Mouse (Mus musculus) spleen, postnatal 36 days (tissue): Measurements from ENCODE around the gene Bglap3.
"Not testable (repeated sequence)": the region's sequence is repeated elsewhere in the genome, so short reads cannot be mapped to it uniquely, and the experiment has no call there.

Experiments
- DNase-seq, 2 experiments: peaks; one replicate each; pipeline ENCODE4 v3.0.0; 2022; ENCODE audit warnings: low spot score in 2 of 2, mixed read lengths in 1 of 2

Bglap3 gene

DNA sequence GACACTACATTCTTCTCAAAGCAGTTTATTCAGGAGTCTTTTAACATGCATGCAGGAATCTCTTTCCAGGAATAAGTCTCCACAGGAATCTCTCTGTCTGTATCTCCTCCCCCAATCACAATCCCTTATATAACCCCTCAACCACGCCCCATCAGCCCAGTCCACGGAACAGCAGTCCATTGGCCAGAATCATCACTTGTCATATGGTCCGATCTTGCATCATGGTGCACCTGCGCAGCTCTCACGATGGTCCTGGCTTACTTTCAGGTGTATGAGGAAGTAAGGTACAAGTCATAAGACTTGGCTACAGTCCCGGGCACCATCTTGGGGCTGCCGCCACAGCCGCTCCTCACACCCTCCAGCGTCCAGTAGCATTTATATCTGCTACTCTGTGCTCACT lies at the start of gene Bglap3:
Gene Bglap3 (minus strand): TSS at position 101 of the 400 bp plus-strand sequence.
- not testable (repeated sequence) for DNase-seq

DNA sequence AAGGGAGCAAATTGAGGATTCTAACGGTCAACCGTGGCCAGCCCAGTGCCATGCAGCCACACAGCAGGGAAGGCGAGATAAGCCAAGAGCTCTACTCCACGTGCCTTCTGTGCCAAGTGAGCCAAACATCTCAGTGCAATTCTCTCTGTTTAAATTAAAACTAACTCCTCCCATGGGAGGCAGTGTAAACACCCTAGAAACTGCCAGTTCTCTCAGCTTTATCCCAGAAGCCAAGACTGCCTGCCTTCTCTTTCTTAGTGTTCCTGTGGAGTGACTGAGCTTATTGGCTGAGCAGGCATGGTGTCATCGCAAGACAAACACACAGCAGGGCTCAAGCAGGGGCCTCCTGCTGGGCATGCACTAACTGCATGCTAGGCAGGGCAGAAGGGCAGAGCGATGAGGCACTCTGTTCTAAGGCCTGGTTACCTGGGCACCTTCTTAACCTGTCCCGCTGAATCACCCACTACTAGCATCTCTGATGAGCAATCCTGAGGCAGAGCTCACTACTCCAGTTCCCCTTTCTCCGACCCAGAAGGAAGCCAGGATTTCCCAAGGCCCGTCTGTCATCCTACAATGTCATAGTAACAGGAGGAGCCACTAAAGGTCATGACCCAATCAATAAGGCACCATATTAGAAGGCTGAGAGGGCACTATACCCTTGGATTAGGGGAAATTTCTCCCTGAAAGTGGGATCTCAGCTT lies 49.6 kb upstream of the Bglap3 start:
- peak; percentile 39 to 63 for DNase-seq

DNA sequence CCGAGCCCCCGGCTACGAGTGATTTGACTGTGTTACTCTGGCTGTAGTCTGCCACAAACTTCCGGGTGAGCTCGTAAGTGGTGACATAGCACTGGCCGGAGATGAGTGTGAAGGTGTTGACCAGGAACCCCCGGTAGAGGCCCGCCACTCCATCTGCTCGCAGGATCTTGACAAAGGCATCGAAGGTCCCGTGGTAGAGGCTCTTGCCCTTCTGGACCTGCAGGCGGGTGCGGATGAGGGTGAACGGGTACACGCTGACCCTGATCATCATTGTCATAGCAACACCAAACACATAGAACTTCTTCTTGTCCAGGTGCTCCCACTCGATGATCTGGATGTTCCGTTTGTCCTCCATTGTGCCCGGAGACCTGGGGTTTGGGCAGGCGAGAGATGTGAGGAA lies 48.2 kb upstream of the Bglap3 start:
- DNase-seq = no peak

DNA sequence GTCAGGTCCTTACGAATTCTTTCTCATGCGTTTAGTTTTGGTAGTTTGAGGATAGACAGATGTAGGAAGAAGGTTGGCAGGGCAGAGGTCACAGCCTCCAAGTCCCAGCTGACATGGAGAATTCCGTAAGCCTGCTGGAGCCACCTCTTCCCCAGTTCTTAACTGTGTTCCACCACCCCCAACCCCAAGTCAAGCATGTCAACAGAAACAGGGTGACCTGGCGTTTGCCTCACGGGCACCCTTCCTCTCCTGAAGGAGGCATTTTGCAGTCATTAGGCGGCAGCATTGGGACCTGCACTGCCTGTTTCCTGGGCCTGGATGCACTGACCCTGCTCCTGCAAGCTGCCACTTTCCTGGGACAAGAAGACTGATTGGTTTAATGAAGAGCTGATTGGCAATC lies 45.5 kb upstream of the Bglap3 start:
- DNase-seq = no peak

DNA sequence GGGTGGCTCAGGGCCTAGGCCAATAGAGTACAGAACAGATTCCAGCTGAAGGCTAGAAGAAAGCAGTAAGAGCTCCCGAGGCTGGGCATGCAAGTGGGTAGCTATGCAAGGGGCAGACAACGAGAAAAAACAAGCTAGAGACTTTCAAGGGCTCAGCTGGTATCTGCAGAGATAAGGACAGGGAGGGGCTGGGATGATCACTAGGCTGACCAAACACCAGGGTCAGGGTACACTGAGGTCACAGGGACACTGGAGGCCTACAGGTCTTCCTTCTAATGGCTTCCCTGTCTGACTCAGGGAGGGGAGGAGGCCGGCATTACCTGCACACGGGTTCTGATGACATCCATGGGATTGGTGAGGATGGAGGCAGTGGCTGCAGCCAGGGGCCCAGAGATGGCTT lies 43.1 kb upstream of the Bglap3 start:
- DNase-seq = no peak

DNA sequence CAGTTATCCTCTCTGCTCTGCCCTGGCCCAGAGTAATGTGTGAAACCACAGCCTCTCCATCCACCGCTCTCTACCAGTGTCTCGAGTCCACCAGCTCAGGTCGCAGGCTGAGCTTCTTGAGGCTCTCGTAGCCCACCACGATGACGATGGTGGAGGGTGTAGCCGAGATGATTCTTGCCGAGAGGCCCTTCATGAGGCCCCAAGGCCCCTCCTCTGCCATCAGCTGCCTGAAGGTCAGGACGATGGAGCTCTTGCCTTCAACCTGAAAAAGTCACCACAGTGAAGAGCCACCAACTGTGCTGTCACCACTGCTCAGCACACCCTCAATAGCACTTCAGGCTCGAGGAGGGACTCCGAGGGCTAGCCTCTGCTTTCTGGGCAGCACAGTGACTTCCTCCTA lies 40.1 kb upstream of the Bglap3 start:
- no peak for DNase-seq

DNA sequence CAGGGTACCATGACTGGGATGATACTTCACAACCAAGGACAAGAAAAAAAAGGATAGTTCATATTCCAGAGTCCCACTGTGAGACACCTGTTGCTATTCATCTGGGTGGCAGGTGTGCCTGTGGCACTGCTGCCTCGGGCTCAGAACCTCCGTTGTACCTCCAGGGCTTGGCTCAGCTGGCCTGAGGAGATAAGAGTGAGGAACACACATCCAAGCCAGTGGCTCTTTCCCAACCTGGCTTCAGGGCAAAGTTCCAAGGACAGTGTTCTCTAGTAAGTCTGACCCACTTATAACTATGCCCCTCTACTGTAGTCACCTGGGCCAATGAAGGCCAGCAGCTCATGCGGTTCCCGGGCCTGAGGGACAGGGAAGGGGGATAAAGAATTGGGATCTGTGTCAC lies 39.1 kb upstream of the Bglap3 start:
- peak; percentile 48 to 70 for DNase-seq

DNA sequence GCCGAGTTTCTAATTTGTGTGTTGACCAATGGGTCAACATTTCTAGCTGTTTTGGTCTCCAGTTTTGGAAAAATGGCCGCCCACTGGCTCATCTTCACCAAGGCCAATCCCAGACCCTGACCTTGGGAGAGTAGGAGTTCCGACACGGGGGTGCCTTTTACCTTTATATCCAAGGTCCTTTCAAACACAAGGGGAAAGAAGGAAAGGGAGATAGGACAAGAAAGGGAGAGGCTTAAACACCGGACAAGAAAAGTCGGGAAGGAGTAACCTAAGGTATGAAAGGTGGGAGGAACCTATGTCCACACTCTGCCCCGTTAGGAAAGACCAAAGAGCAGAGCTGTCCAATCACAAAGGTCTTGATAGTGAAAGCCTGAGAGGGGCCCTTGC lies 38.1 kb upstream of the Bglap3 start:
- no peak for DNase-seq

DNA sequence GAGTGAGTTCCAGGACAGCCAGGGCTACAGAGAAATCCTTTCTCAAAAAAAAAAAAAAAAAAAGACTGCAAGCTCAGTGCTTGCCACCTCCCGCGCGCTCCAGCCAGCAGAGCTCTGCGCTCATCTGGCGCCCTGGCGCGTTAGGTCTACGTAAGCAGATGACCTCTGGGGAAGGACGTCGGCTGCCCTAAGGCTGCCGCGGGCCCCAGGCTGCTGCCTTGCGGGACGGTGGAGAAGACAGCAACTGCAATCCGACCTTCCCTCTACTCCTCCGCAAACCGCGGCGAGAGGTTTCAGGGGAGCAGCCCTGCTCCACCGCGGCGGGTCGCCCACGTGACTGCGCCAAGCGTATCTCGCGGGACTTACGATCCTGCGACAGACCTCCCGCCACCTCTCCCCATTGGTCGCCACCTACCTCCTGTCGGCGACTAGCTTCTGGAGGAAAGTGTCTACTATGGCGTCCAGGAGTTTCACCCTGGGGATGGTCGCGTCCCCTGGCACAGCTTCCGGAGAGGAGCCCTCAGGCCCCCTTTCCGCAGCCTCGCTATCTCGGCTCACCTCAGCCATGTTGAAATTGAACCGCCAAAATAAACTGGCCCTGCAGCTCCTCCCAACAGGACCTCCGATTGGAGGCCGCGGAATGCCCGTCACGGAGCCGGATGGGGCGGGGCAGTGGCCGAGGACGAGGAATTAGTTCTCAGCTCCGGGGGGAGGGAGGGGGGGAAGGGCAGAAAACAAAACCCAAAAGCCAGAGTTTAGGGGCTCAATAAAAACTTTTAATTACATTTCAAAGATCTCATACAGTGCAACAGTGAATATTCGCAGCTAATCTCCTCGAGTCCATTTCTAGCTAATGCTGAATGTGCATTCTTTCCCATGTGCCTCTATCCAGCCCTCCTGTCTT lies 37.5 kb upstream of the Bglap3 start, which contains the start of gene Pmf1:
Gene Pmf1 (minus strand): TSS at position 591 of the 904 bp plus-strand sequence.
- peak; percentile 93 to 94 for DNase-seq

DNA sequence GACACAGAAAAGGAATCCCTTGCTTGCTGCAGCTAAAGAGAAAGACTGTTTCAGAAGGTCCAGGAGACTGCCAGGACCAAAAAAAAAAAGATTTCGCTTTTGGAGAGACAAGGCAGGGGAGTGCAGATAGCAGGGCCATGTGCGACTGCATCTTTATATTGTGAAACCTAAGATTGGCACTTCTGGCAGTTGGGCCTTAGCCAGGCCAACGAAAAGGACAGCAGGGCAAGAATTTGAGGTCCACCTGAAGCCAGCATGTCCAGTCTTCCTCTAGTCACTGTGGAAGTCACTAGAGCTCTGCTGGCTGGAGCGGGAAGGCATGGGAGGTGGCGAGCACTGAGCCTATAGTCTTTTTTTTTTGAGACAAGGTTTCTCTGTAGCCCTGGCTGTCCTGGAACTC lies 36.4 kb upstream of the Bglap3 start:
- DNase-seq = no peak

DNA sequence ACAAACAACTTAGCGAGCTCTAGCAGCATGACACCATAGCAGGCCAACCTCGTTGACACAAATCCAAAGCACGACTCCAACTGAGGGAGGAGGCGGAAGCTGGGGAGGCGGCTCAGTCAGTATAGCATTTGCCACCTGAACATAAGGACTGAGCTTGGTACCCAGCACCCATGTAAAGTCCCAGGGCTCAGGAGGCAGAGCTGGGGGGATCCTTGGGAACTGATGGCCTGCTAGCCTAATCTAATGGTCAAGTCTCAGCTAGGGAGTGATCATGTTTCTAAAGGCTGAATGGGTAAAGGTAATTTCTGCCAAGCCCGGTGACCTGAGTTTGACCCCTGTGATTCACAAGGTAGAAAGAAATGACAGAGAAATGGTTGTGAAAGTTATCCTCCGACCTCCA lies 35.0 kb upstream of the Bglap3 start:
- DNase-seq = no peak

DNA sequence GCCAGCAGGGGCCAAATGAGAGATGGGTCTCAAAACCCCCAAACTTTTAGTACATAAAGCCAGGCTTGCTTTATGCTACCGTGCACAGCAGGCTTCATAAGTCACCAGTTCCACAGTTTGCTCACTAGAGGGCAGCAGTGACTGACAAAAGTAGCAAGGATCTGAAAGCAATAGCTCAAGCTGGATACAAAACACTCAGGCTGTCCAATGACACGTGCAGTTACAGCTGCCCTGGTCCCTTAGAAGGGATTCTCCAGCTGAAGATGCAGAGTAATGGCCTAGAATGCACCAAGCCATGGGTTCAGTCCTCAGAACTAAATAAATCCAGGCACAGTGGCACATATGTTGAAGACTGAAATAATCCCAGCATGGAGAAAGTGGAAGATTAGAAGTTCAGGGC lies 34.5 kb upstream of the Bglap3 start:
- peak; percentile 56 to 73 for DNase-seq

DNA sequence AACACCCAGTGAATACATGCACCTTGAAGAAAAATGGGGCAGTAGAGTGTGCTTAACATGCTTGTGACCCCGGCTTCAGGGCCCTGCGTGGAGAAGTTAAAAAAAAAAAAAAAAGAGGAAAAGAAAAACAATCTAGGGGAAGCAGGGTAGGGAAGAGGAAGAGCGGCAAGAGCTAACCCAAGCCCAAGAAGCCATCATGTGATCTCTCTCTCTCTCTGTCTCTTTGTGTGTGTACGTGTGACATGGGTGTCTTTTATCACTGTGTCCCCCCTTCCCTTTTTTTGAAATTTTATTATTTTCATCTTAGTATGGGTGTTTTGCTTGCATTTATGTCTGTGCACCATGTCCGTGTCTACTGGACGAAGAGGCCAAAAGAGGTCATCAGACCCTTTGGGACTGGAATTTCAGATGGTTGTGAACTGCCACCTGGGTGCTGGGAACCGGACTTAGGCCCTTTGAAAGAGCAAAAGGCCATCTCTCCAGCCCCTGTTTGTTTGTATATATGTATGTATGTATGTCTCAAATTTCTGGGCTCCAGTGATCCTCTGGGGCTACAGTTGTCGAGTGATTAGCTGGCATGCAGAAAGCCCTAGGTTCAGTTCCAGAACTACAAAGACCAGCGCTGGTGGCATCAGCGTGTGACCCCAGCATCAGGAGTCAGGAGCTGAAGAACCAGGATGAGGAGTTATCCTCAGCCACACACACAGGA lies 31.1 kb upstream of the Bglap3 start:
- DNase-seq = no peak

DNA sequence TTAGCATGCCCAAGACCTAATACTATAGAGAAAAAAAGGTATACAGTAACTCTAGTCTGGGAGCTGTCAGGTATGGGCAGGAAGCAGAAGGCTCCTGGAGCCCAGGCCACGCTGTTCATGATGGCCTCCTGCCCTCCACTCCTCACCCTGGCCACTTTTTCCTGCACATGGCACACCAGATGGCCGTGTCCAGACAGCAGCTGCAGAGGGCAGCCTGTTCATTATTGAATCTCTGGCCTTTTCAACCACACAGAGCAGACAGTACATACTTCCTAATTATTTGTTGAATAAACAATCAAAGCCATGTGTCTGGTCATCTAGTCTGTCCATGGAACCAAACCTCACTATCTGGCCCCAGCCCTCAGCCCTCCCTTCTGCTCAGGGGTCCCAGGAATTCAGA lies 26.1 kb upstream of the Bglap3 start:
- DNase-seq = no peak

DNA sequence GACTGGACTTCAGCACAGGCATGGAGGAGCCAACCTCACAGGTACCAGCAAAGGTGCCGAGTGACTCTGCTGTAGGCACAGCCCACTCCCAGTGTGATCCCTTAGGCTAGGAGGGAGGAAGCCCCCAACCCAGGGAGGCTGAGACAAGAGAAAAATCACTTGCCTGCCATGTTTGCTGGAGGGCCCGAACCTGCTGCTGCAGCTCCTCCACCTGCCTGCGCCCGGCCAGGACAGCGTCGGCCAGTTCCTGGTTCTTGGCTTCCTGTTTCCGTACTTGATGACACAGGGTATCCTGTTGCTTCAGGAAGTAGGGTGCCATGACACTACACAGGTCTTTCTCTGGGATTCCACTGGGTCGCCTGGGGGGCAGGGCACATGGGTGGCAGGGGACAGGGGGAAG lies 23.2 kb upstream of the Bglap3 start:
- peak; percentile 45 to 47 for DNase-seq

DNA sequence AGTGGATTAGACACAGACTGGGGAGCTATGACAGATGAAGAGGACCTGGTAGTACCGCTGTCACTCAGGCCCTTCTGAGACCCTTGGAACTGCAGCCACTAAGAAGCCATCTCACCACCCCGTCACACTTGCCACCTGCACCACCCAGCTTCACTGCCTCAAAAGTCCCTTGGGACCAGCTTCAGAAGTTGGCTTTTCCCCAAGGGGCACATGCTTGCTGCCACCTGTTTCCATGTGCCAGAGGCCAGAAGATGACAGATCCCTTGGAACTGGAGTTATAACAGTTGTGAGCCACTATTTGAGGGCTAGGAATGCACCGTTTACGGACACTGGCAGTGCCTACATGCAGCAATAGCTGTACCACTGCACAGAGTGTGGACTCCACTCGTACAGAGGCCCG lies 22.7 kb upstream of the Bglap3 start:
- peak; percentile 80 to 82 for DNase-seq

DNA sequence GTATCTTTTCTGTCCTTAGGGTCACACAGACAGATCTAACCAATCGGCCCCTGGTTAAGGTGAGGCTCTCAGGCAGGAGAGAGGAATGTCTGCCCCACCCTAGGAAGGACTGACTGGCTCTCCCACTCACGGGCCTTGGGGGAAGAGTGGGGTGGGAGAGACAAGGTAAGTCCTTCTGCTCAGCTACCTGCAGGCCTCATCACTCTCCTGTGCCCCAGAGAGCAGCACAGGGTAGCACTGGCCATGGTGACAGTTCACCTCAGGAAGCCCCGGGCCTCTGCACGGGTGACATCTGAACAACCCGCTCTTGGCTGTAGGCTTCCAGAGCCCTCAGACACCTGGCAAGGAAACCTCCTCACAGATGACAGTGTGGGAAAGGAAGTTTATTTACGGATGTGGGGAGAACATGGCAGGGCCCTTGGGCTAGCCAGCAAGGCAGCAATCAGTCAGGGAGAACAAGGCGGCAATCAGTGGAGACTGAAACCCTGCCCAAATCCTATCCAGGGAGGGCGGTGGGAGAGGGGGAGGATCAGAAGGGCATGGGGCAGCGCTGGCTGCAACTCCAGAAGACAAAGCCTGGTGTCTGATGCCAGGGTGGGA lies 21.3 kb upstream of the Bglap3 start:
- DNase-seq = no peak

DNA sequence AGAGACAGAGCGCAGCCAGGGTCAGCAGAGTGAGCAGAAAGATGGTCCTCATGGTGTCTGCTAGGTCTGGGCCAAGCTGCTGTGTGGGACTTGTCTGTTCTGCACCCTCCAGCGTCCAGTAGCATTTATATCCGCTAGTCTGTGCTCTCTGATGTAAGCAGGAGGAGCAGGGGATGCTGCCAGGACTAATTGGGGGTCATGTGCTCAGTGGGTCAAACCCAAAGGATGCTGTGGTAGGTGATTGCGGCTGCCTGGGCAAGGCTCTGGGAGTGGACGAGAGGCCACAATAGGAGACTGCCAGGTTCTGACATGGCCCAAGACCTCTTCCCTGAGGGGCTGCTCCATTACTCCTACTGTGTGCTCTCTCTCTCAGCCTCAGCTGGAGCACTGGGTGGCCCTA lies 11.8 kb upstream of the Bglap3 start, which contains the start of gene Bglap:
Gene Bglap (minus strand): TSS at position 101 of the 400 bp plus-strand sequence.
- DNase-seq = no peak

DNA sequence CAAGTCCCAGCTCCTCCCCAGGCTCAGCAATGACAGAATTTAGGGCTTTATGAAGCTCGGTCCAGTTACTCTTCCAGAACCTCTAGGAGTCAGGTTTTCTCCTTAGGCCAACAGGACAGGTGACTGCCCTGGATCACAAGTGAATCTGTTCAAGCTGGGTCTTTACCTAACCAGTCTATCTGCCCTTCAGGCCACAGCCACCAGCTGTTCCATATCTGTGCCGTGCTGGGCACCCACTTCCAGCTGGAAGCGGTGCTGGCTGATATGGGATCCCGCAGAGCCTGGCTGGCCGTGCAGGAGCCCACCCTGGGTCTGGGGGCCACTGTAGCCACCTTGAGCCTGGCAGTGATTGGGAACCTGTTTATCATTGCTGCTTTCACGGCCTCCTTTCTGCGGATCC lies 9.8 kb upstream of the Bglap3 start:
- DNase-seq = not testable (repeated sequence)

DNA sequence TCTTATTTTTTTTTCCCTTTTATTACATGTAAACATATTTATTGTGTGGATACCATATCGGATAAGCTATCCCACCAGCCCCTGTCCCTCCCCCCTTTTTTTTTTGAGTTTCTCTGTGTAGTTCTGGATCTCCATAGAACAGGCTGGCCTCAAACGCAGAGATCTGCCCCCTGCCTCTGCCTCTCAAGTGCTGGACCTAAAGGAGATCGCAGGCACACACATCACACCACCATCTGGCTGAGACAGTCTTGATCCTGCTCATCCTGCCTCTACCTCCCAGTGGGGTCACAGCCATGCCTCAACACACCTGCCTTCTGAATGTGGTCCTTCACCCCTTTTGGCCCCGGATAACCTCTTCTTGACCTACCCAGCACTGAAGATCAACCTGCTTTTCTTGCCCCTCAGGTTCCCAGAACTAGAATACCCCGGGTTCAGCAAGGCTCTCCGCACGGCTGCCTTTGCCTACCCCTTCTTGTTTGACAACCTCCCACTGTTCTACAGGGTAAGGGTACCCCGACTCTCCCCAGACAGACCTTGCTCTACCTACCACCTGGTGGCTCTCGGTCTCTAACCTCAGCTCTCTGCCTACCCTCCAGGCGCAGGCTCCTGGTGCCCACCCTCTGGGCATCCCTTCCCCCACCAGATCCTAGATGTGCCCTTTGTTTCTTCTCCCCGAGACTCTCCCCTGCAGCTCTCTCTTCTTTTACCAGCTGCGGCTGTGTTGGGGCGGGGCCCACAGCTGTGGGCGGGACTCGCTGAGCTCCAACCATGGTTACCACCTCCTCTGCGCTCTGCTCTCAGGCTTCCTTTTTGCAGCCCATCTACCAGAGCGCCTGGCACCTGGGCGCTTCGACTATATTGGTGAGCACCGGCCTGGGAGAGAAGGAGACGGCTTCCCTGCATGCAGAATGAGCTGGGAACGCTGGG lies 9.1 kb upstream of the Bglap3 start:
- DNase-seq = peak; percentile 48 to 52

DNA sequence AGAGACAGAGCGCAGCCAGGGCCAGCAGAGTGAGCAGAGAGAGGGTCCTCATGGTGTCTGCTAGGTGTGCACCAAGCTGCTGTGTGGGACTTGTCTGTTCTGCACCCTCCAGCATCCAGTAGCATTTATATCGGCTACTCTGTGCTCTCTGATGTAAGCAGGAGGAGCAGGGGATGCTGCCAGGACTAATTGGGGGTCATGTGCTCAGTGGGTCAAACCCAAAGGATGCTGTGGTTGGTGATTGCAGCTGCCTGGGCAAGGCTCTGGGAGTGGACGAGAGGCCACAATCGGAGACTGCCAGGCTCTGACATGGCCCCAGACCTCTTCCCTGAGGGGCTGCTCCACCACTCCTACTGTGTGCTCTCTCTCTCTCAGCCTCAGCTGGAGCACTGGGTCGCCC lies 6.1 kb upstream of the Bglap3 start, which contains the start of gene Bglap2:
Gene Bglap2 (minus strand): TSS at position 101 of the 400 bp plus-strand sequence.
- not testable (repeated sequence) for DNase-seq
